Mouse (Mus musculus) G1E (cell line): ENCODE data around the gene Fbxl20.

Experiments used
- CTCF ChIP-seq: IDR thresholded peaks from 2 replicates; pipeline ENCODE4 v1.5.1; 2012; ENCODE audit warnings: low read depth, low read length, inconsistent platforms, mixed read lengths
- GATA1 ChIP-seq: IDR thresholded peaks from 2 replicates; pipeline ENCODE4 v1.6.1; 2012; ENCODE audit warnings: borderline replicate concordance, low read length, inconsistent platforms, mixed read lengths
- TAL1 ChIP-seq: conservative IDR thresholded peaks from 2 replicates; pipeline ENCODE4 v1.6.1; 2012; ENCODE audit warnings: low read depth, low read length, inconsistent platforms, mixed read lengths

DNA sequence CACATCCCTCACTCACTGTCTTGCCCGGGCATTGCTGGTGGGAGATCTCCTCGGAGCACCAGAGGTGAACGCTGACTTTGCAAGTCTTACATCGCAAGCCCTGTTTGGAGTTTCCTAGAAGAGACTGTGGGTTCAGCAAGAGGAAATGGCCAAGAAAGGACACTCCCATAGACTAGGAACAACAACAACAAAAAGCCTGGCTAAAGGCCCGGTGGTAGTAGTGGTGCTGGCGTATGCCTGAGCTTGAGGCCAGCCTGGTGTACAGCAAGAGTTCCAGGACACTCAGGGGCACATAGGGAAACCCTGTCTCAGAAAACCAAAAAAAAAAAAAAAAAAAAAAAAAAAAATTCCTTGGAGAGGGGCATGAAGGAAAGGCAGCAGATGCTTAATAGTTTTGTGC is 107.5 kb downstream of the Fbxl20 start:
- TF ChIP-seq TAL1, result no peak
- no peak for TF ChIP-seq CTCF
- TF ChIP-seq GATA1, result no peak
